Mouse (Mus musculus) limb, embryonic 14.5 days (tissue): Measurements from ENCODE around the gene Cdh7. TPM values are rescaled to one million over a fixed set of nuclear protein-coding genes. Genes with fewer than 3 reads are reported as not detected.
"Not testable (repeated sequence)": the region's sequence is repeated elsewhere in the genome, so short reads cannot be mapped to it uniquely, and the experiment has no call there.

ENCODE experiments used
- ATAC-seq: fragments of 200-750 bp; cut with Nextera tagmentation; 2 replicates; pipeline ENCODE4 v1.8.0; 2017; ENCODE audit warnings: low read depth, moderate number of reproducible peaks, moderate TSS enrichment; ENCODE audit not compliant: low FRiP score
- DNase-seq: peaks from one replicate; pipeline ENCODE4 v3.0.0-alpha.2; 2015; ENCODE audit warnings: low spot score
- H3K27ac ChIP-seq: fragments of 300-500 bp; sonication (generic); replicated peaks from 2 replicates; pipeline ENCODE4 v1.5.1; 2014; ENCODE audit warnings: low read depth, mild to moderate bottlenecking, low read length, moderate library complexity, mixed read lengths
- H3K27me3 ChIP-seq: fragments of 300-500 bp; sonication (generic); 2 replicates; pipeline ENCODE4 v1.6.1; 2014; ENCODE audit warnings: low read length, mixed read lengths; ENCODE audit not compliant: control insufficient read depth, insufficient read depth
- H3K36me3 ChIP-seq: fragments of 300-500 bp; sonication (generic); 2 replicates; pipeline ENCODE4 v1.6.1; 2014; ENCODE audit warnings: mild to moderate bottlenecking, low read length, moderate library complexity, mixed read lengths; ENCODE audit not compliant: control insufficient read depth, insufficient read depth
- H3K4me1 ChIP-seq: fragments of 300-500 bp; sonication (generic); 2 replicates; pipeline ENCODE4 v1.6.1; 2014; ENCODE audit warnings: antibody characterized with exemption, low read length, mixed read lengths; ENCODE audit not compliant: control insufficient read depth, insufficient read depth
- H3K4me2 ChIP-seq: fragments of 300-500 bp; sonication (generic); replicated peaks from 2 replicates; pipeline ENCODE4 v1.6.1; 2014; ENCODE audit warnings: low read depth, mild to moderate bottlenecking, low read length, moderate library complexity; ENCODE audit not compliant: severe bottlenecking
- H3K4me3 ChIP-seq: fragments of 300-500 bp; sonication (generic); replicated peaks from 2 replicates; pipeline ENCODE4 v1.5.1; 2014; ENCODE audit warnings: low read length
- H3K9ac ChIP-seq: fragments of 300-500 bp; sonication (generic); 2 replicates; pipeline ENCODE4 v1.6.1; 2014; ENCODE audit warnings: mild to moderate bottlenecking, low read depth, low read length, moderate library complexity; ENCODE audit not compliant: severe bottlenecking
- H3K9me3 ChIP-seq: fragments of 300-500 bp; sonication (generic); 2 replicates; pipeline ENCODE4 v1.6.1; 2016; ENCODE audit warnings: low read length; ENCODE audit not compliant: control insufficient read depth
- POLR2A ChIP-seq: fragments of 200-500 bp; IDR thresholded peaks from 2 replicates; pipeline ENCODE4 v1.8.0; 2012; ENCODE audit warnings: inconsistent platforms, mild to moderate bottlenecking, moderate library complexity, borderline replicate concordance; ENCODE audit not compliant: insufficient read depth, insufficient read length; ENCODE audit errors: extremely low read depth
- WGBS: fragments of 180-500 bp; shearing (Covaris S2); extraction: QIAGEN DNeasy Blood & Tissue Kit; methylation state at CpG from one replicate; pipeline ENCODE4 v1.1.7; 2014; 5-methylcytosine and 5-hydroxymethylcytosine counted together
- polyA plus RNA-seq, 2 experiments: library from polyadenylated mRNA; depleted of rRNA in 1 of 2; stranded (reverse) in 1 of 2; unstranded in 1 of 2; fragments of >200 nt; fragmentation: Nextera tagmentation in 1 of 2; extraction: Ambion mirVana in 1 of 2; gene quantifications; 2 replicates each; pipeline versions ENCODE4 v1.2.1 to v1.2.3; 2012 to 2014

Cdh7 gene
- polyA plus RNA-seq, 2 experiments = 0.55 to 1.5 TPM

DNA sequence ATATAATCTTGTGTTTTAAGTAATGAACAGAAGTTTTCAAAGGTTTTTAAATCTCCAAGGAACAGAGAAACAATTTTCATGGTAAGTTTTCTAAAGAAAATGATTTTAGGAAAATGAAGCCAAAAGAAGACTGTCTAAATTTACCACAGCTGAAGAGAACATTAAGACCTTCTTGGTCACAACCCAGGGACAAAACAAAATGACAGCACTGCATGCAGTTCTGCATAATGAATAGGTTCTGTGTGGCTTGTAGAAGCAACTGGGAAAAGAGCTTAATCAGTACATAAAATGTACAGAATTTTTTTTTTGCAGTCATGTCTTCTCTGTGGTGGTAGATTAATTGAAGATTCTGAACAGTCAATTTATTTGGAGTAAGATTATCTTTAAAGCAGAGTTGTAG, 96.2 kb downstream of the Cdh7 start:
- no peak overlapping the region for H3K27ac ChIP-seq

DNA sequence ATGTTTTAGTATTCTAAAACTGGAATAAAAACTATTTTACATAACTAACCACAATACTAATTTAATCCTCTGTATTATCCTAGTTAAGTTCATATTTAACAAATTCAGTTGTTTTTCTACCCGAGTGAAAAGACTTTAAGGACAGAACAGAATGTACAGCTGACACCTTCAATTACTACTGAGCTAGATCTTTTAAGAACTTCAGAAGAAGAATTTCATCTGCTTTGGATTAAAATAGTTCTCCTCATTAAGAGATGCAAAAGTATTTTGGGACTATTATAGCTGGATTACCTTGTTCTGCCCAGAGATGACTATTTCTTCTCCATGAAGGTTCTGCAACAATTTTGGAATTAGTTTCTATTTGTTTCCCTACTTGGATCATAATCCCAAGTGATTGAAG, 135.8 kb downstream of the Cdh7 start:
- Histone ChIP-seq H3K4me3 (no peak overlapping the region), H3K4me1 (no peaks in the 10 kb centered on the region), H3K36me3 (no peaks in the 10 kb centered on the region), H3K9me3 (no peaks in the 10 kb centered on the region), H3K9ac (no peak overlapping the region), H3K27ac (no peak overlapping the region), H3K4me2 (no peak overlapping the region), H3K27me3 (no peaks in the 10 kb centered on the region)
- DNase-seq (no peak), ATAC-seq (no peak)
- WGBS = 38% methylated on average over 1 of the region's 1 CpGs
- TF ChIP-seq POLR2A = no peak

More for the DNA sequence above, 96.2 kb downstream of the Cdh7 start:
- no peak overlapping the region for H3K4me2 ChIP-seq
- H3K4me1 ChIP-seq = no peaks in the 10 kb centered on the region
- H3K27me3 ChIP-seq = no peaks in the 10 kb centered on the region
- ATAC-seq (no peak), DNase-seq (no peak)
- H3K9ac ChIP-seq = no peak overlapping the region
- no peak overlapping the region for H3K4me3 ChIP-seq
- TF ChIP-seq POLR2A = no peak
- H3K36me3 ChIP-seq = no peaks in the 10 kb centered on the region
- no peaks in the 10 kb centered on the region for H3K9me3 ChIP-seq

DNA sequence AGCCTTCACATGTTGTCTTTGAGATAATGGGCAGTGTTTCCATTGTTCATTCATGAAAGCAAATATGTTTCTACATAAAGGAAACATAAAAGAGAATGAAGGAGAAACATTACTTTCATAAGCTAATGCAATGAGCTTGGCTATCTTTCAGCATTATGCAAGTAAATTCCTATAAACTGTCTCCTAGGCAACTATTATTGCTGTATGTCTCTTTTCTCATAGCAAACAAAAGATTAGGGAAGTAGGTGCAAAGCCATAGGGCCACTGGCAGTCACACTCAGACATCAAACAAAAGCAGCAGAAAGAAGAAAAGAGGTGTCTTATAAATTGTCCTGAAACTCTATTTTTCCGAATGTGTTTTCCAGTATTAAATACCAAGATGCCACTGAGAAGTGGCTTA, 136.6 kb downstream of the Cdh7 start:
- Histone ChIP-seq H3K36me3 (no peaks in the 10 kb centered on the region), H3K4me2 (no peak overlapping the region), H3K27me3 (no peaks in the 10 kb centered on the region), H3K9ac (no peak overlapping the region), H3K27ac (no peak overlapping the region), H3K4me3 (no peak overlapping the region), H3K4me1 (no peaks in the 10 kb centered on the region), H3K9me3 (no peaks in the 10 kb centered on the region)
- DNase-seq (no peak), ATAC-seq (no peak)
- WGBS = 83% methylated on average over 1 of the region's 1 CpGs
- no peak for TF ChIP-seq POLR2A

DNA sequence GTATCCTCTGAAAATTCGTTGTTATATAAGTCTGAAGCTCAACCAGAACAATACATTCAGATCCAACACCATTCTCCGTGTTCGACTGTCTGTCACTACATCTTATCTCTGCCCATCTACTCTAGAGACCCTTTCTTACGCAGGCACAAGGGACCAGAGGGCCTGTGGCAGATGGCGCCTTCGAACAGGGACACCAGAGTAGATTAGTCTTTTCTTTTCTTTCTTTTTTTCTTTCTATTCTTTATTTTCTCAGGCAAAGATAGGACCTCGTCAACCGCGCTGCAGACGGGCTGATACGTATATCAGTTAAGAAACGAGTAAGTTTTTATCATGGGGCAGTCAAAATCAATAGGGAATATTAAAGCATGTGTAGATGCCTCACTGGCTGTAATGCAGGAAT, 189.2 kb downstream of the Cdh7 start:
- not testable (repeated sequence) for H3K36me3 ChIP-seq, H3K27me3 ChIP-seq, DNase-seq, H3K4me2 ChIP-seq, H3K9me3 ChIP-seq, H3K27ac ChIP-seq, H3K4me3 ChIP-seq, H3K9ac ChIP-seq, ATAC-seq, H3K4me1 ChIP-seq
- WGBS = 88% methylated on average over 2 of the region's 12 CpGs
